Mouse (Mus musculus): Measurements from ENCODE around the gene Slc35f4. TPM values are rescaled to one million over a fixed set of nuclear protein-coding genes. Genes with fewer than 3 reads are reported as not detected.

Gene Slc35f4
- polyA plus RNA-seq (2012; ENCODE audit: insufficient read depth, insufficient read length, missing spikeins), result not detected in 2 replicates

DNA sequence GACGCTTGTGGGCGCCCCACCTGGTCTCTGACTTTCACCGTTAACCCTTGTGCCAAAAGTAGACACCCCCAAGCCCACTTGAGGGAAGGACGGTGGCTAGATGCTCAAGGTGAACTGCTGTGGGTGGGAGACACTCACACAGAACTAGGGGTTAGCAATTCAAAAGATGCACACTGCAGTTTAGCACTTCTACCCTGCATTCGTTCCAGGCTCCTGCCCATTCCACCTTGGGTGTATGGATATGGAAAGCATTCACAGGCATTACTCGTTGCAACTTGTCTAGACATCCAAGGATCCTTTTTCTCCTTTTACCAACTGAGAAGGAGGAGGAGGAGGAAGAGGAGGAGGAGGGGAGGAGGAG lies at the start of gene Slc35f4:
Gene Slc35f4, minus strand, starts transcription at position 116 of the 361 bp plus-strand sequence.
- H3K27ac ChIP-seq (replicated peaks; ENCODE audit: low read depth, low read length), result no peak within 1 kb of the TSS
- no peak within 1 kb of the TSS for H3K4me3 ChIP-seq (ENCODE audit: insufficient read depth, low read depth, low read length)

DNA sequence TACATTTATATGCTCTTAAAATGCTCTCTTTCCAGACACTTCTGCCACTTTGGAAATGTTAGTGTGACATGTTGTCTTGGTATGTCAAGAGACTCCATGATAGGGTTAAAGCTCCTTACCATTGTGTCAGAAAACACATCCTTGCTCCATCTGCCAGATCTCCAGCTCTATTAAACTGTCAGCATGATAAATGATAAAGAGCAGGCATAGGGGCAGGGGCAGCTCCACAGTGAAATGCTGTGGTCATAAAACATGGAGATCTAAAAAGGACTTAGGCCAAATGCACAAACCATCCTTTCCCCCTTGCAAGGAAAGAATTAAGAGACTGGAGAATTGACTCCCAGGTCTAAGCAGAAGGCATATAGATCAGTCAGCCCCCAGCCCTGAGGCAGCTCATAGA lies 42.5 kb upstream of the Slc35f4 start:
- Histone ChIP-seq H3K4me3 (ENCODE audit: insufficient read depth, low read depth, low read length) (no peak overlapping the region), H3K4me1 (ENCODE audit: control insufficient read depth, insufficient read depth, insufficient read length, low read length) (no peaks in the 10 kb centered on the region), H3K27ac (replicated peaks; ENCODE audit: low read depth, low read length) (no peak overlapping the region)

More for the DNA sequence above, at the start of gene Slc35f4:
- no peaks in the 10 kb centered on the region for H3K4me1 ChIP-seq (ENCODE audit: control insufficient read depth, insufficient read depth, insufficient read length, low read length)

DNA sequence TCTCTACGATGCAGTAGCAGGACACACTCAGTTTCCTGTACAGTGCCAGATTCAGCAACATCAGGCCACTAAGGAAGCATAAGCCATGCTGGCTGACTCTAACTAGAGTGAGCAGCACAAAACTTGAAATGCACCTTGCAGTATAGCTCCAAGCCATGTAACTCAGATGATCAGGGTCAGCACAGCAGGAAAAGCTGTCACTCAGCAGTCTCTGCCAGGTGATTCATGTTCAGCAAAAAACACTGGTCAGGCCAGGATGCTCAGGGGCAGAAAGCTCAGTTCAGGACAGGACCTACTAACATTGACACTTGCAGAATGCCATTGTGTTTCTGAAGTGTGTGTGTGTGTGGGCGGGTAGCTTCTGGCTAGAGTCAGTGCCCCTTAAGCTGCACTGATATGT lies 34.9 kb upstream of the Slc35f4 start:
- no peak overlapping the region for H3K4me3 ChIP-seq (ENCODE audit: insufficient read depth, low read depth, low read length)
- no peak overlapping the region for H3K27ac ChIP-seq (replicated peaks; ENCODE audit: low read depth, low read length)
- H3K4me1 ChIP-seq (ENCODE audit: control insufficient read depth, insufficient read depth, insufficient read length, low read length), result no peaks in the 10 kb centered on the region

DNA sequence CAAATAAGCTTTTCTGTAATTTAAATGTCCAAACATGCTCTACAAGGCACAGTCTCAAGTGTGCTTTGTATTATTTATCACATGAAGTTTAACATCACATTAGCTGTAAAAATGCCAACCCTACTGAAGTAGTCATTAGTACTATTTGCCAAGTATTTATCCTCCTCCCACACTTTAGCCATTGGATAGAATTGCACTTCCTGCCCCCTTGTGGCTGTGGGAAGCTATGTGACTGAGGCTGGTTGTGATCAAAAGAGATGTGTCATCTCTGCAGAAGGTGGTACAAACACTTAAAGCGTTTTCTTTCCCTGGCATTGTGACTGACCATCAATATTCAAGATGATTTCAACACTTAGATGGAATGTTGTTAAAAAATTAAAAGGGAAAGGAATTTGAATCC lies 14.3 kb upstream of the Slc35f4 start:
- H3K4me1 ChIP-seq (ENCODE audit: control insufficient read depth, insufficient read depth, insufficient read length, low read length), result no peaks in the 10 kb centered on the region
- H3K27ac ChIP-seq (replicated peaks; ENCODE audit: low read depth, low read length), result no peak overlapping the region

DNA sequence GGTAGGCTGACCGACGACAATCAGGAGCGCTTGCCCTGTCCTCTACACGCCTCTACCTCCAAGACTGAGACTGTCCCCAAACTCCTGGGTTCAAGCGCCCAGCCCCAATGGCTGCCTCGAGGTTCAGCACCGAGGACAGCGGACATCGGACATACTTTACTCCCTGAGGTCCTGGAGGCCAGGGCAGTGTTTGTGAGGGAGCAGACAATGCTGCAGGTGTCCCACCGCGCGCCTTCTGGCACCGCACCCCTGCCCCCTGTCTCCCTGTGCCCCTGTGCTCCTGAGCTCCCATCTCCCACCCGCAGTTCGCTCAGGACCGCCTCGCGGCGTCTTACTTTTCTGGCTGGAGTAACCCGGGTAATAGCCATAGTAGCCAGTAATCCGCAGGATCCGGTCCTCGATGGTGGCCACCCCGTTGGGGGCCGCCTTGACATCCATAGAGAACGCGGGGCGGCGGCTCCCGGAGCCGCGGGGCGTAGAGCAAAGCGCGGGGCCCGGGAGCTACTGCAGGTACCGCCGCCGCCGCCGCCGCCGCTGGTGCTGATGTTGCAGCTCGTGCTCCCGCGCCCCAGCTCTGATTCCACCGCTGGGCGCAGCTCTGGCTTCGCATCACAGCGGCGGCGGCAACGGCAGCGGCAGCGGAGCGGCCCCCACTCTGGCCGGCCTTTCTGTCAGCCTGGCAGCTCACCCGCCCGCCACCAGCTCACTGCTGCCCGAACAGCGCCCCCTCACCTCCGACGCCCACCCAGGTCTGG lies 493 bp downstream of the Slc35f4 start:
- Histone ChIP-seq H3K4me3 (ENCODE audit: insufficient read depth, low read depth, low read length) (no peak overlapping the region), H3K4me1 (ENCODE audit: control insufficient read depth, insufficient read depth, insufficient read length, low read length) (no peaks in the 10 kb centered on the region), H3K27ac (replicated peaks; ENCODE audit: low read depth, low read length) (no peak overlapping the region)

More for the DNA sequence above, 14.3 kb upstream of the Slc35f4 start:
- H3K4me3 ChIP-seq (ENCODE audit: insufficient read depth, low read depth, low read length), result no peak overlapping the region

DNA sequence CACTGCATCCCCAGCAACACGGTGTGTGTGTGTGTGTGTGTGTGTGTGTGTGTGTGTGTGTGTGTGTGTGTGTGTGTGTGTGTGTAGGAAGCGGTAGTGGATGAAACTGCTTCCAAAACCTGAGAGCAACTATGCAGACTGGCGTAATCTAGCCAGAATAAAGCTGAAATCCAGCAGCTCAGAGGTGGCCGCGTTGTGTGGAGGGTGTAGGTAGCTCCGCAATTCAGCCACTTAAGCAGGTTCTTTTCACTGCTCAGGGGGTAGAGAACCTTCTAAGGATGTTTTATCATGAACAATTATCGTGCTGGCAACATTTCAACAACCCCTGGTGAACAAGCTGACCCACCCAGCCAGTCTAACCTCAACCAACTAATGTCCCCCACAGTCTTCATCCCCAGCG lies 1.2 kb downstream of the Slc35f4 start:
- Histone ChIP-seq H3K27ac (replicated peaks; ENCODE audit: low read depth, low read length) (no peak overlapping the region), H3K4me1 (ENCODE audit: control insufficient read depth, insufficient read depth, insufficient read length, low read length) (no peaks in the 10 kb centered on the region)

DNA sequence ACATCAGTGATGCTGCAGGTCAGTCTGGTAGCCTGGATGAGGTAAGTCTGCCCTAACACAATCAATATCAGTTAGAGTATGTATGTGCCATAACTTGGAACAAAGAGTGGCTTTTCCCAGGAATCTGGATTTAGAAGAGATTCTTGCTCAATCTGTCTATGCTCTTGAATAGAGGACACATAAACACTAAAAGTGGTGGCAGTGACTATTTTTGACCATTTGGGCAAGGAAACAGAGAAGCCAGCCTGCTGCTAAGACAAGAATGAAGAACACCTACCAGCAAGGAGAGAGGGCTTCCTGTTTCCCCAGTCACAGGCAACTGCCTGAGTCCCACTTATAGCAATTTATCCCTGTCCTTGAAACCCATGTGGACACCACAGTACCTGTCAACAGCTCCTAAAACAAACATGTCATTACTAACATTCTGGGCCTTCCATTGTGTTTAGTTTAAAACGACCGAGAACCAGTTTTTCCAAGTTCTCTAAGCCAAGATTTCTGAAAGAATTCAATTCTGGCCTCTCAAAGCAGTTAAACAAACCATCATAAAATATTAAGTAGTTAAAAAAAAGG lies 10.7 kb downstream of the Slc35f4 start:
- no peaks in the 10 kb centered on the region for H3K4me1 ChIP-seq (ENCODE audit: control insufficient read depth, insufficient read depth, insufficient read length, low read length)
- H3K4me3 ChIP-seq (ENCODE audit: insufficient read depth, low read depth, low read length), result no peak overlapping the region
- H3K27ac ChIP-seq (replicated peaks; ENCODE audit: low read depth, low read length), result no peak overlapping the region

More for the DNA sequence above, 1.2 kb downstream of the Slc35f4 start:
- H3K4me3 ChIP-seq (ENCODE audit: insufficient read depth, low read depth, low read length), result no peak overlapping the region

DNA sequence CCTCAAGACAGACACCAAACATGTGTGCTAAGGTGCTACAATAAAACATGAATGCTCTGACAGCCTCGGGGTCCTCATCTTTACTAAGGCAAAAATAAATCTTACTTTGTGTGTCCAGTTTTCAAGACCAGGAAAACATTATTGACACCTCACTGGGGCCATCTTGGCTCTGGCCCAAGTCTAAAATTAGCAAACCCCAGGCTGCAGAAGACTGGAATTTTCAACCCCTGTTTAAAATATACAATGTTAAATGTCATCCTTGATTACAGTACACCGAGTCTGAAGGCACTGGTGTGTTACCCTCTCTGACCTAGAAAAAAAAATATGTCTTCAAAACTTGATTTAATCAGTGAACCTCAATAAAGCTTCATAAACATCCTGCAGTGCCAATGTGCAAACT lies 11.7 kb downstream of the Slc35f4 start:
- no peak overlapping the region for H3K27ac ChIP-seq (replicated peaks; ENCODE audit: low read depth, low read length)
- H3K4me3 ChIP-seq (ENCODE audit: insufficient read depth, low read depth, low read length), result no peak overlapping the region
- no peaks in the 10 kb centered on the region for H3K4me1 ChIP-seq (ENCODE audit: control insufficient read depth, insufficient read depth, insufficient read length, low read length)

DNA sequence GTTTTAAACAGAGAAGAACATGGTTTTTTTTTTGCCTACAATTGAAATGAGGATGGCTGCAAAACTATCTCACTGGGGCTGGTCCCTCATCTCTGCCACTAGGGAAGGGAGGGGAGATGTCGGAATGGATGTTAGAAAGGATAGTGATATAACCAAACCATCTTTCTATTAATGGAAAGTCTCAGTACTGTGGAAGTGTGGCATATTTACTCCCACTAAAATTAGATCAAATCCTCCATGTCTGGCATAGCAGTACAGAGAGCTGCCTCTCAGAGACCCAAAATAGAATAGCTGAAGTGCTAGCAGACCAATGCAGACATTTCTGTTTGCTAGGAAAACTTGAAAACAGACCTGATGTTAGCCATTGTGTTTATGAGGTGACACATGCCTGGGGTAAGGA lies 30.7 kb downstream of the Slc35f4 start:
- H3K27ac ChIP-seq (replicated peaks; ENCODE audit: low read depth, low read length), result no peak overlapping the region
- H3K4me1 ChIP-seq (ENCODE audit: control insufficient read depth, insufficient read depth, insufficient read length, low read length), result no peaks in the 10 kb centered on the region
- H3K4me3 ChIP-seq (ENCODE audit: insufficient read depth, low read depth, low read length), result no peak overlapping the region

DNA sequence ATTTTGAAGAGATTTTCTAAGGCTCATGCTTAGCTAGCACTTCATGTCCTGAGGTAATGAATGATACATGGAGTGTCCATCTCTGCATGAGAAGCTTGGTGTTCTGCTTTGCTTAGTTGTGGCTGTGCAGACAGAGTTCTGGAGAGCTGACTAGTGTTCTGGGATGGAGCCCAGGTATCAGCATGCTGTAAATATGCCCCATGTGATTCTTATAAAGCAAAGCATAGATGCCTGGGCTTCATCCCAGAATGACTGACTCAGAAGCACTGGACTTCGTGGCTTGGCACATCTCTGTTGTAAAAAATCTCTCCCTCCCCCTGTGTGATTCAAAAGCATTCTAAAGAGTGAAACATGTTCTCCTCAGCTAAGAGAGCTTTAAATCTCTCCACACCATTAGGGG lies 32.1 kb downstream of the Slc35f4 start:
- Histone ChIP-seq H3K4me1 (ENCODE audit: control insufficient read depth, insufficient read depth, insufficient read length, low read length) (no peaks in the 10 kb centered on the region), H3K27ac (replicated peaks; ENCODE audit: low read depth, low read length) (no peak overlapping the region), H3K4me3 (ENCODE audit: insufficient read depth, low read depth, low read length) (no peak overlapping the region)

DNA sequence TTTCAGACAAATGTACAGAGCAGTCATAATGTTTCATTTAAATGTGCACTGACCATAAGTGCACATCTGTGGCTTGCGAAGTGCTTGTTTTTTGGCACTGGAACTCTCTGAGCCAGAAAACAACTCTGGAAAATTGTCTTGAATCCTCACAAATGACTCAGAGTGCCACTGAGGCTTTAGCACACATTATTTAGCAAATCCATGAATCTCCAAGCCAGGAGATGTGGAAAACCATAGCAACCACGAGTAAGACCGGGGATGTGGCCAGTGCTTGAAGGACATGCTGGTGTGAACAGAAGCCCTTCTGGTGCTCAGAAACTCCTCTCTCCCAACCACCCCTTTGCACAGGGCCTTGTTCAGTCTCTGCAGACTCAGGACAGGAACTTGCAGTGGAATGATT lies 33.3 kb downstream of the Slc35f4 start:
- H3K4me3 ChIP-seq (ENCODE audit: insufficient read depth, low read depth, low read length), result no peak overlapping the region
- no peak overlapping the region for H3K27ac ChIP-seq (replicated peaks; ENCODE audit: low read depth, low read length)
- no peaks in the 10 kb centered on the region for H3K4me1 ChIP-seq (ENCODE audit: control insufficient read depth, insufficient read depth, insufficient read length, low read length)

DNA sequence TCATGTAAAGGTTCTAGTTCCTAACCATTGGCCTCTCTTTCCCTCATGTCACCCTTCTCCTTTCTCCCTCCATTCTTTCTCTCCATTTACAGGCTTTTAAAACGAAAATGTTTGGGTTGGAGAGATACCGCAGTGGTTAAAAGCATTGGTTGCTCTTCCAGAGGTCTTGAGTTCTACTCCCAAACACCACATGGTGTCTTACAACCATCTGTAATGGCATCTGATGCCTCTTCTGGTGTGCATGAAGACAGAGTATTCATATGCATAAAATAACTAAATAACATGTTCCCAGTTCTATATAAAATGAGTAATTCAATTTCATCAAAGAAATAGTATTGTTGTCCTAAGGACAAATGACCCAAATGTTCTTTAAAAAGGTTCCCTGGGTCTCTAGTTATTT lies 49.2 kb downstream of the Slc35f4 start:
- H3K4me3 ChIP-seq (ENCODE audit: insufficient read depth, low read depth, low read length), result no peak overlapping the region
- H3K4me1 ChIP-seq (ENCODE audit: control insufficient read depth, insufficient read depth, insufficient read length, low read length), result no peaks in the 10 kb centered on the region; the same call in 1 of the 2 replicates
- H3K27ac ChIP-seq (replicated peaks; ENCODE audit: low read depth, low read length), result no peak overlapping the region

DNA sequence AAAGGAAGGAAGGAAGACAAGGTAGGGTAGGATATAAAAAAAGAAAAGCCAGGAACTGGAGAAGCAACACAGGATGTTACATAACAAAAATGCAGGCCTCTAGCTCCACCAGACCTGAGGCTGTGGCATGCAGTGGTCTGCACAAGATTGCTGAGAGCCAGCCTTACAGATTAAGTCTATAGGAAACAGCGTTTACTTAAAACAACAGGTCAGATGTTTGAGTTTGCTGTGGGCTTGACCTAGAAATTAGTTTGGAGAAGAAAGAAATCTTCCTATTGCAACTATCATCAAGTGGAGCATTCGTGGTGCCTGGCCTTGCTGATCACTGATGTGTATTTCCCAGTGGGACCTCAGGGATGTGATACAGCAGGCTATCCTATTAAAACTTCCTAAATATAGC lies 64.1 kb downstream of the Slc35f4 start:
- Histone ChIP-seq H3K4me1 (ENCODE audit: control insufficient read depth, insufficient read depth, insufficient read length, low read length) (peaks cover 5% of the 10 kb centered on the region; the same call in 1 of the 2 replicates), H3K27ac (replicated peaks; ENCODE audit: low read depth, low read length) (peak overlapping the region; percentile 63; the same call in 1 of the 2 replicates), H3K4me3 (ENCODE audit: insufficient read depth, low read depth, low read length) (no peak overlapping the region)

DNA sequence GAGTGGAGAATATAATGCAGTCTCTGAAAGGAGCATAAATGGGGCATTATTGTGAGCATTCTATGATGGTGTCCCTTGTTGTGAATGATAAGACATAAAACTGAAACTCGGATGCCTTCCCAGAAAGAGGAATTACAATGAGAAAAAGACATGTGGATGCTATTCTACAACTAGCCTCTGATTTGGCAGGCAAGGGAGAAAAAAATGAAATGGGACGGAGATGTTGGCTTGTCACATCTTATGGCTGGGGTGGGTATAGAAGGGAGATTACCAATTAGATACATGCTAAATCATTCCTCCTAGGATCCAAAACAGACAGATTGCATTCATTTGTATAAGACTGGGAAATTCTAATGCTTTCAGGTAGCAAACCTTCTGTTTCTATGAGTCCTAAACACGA lies 65.0 kb downstream of the Slc35f4 start:
- H3K4me1 ChIP-seq (ENCODE audit: control insufficient read depth, insufficient read depth, insufficient read length, low read length), result peaks cover 5% of the 10 kb centered on the region; the same call in 1 of the 2 replicates
- no peak overlapping the region for H3K4me3 ChIP-seq (ENCODE audit: insufficient read depth, low read depth, low read length)
- peak overlapping the region; percentile 56; the same call in 1 of the 2 replicates for H3K27ac ChIP-seq (replicated peaks; ENCODE audit: low read depth, low read length)

DNA sequence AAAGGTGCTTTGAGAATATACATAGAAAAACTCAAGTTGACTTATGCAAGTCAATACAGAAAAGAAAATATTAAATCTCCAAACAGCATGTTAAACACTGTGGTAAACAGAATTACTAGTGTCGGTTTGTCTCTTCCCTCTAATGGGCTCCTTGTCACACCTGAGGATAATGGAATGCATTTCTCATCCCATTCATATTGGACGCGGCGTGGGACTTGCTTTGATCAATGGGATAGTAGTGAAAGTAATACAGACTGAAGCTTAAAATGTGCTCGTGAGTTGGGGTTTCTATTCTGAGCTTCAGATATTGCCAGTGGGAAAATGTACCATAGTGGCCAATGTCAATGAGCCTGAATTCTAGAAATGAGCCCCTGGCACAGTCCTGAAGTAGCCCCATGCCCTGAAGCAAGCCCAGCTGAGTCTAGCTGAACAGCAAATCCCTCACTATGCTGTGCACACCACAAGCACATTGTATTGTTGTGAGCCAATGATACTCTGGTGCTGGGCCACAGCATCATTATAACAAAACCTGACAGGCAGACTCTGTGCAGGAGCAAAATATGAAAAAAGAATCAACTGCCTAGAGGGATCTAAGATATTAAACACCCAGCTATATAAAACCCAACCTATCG lies 71.4 kb downstream of the Slc35f4 start:
- Histone ChIP-seq H3K4me3 (ENCODE audit: insufficient read depth, low read depth, low read length) (no peak overlapping the region), H3K27ac (replicated peaks; ENCODE audit: low read depth, low read length) (no peak overlapping the region), H3K4me1 (ENCODE audit: control insufficient read depth, insufficient read depth, insufficient read length, low read length) (no peaks in the 10 kb centered on the region)
